Mouse (Mus musculus): ENCODE results near the gene Evx1. TPM values are rescaled to one million over a fixed set of nuclear protein-coding genes. Genes with fewer than 3 reads are reported as not detected.
A peak's percentile ranks its signal among the peaks of the same experiment; 100 is the strongest.

The Evx1 gene
- polyA plus RNA-seq, 1 experiment from 2014 or later = 0.06 TPM

DNA sequence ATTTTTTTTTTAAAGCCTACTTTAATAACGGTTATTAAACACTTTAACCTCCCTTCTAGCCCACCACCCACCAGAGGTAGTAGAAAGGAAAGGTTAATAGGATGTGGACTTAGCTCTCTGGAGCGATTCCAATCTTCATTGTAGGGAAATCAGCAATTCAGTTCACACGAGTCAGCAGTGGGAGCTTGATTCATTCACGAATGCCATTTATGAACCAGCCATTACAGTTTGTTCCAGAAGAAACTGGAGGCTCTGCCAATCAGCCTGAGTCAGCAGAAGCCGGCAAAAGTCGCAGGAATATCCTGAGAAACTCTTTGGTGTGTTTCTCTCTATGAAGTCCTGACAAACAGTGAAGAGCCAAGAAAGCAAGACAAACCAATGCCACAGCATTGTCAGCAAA, 18.7 kb upstream of the Evx1 start:
- Histone ChIP-seq H3K36me3 (no peaks in the 10 kb centered on the region), H3K4me1 (no peaks in the 10 kb centered on the region), H3K4me2 (no peak overlapping the region), H3K27me3 (replicated peaks) (peaks cover 79% of the 10 kb centered on the region), H3K4me3 (no peak overlapping the region), H3K9me3 (replicated peaks) (no peaks in the 10 kb centered on the region), H3K9ac (no peak overlapping the region), H3K27ac (no peak overlapping the region)
- no peak for ATAC-seq
- WGBS (ENCODE audit: insufficient replicate concordance) = 56% methylated on average over 6 of the region's 6 CpGs

DNA sequence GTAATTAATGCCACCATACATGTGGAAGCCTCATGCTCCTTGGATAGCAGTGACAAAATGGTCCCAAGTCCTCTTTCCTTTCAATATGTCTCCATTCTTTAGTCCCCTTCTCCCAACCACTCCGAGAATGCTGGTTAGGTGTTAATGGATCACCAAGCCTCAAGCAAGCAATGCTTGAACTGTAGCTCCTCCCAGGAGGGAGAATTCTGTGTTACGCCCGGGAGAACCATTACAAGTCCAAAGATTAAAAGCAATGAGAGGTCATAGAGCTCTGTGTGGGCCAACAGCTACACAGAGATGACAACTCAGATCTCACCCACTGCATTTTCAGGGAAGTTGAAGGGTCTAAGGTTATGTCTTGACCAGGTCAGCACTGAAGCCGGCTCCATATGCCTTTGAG, 14.8 kb upstream of the Evx1 start:
- Histone ChIP-seq H3K36me3 (no peaks in the 10 kb centered on the region), H3K4me2 (no peak overlapping the region), H3K9ac (no peak overlapping the region), H3K4me1 (no peaks in the 10 kb centered on the region), H3K9me3 (replicated peaks) (no peaks in the 10 kb centered on the region), H3K27ac (no peak overlapping the region), H3K27me3 (replicated peaks) (peaks cover 65% of the 10 kb centered on the region), H3K4me3 (no peak overlapping the region)
- WGBS (ENCODE audit: insufficient replicate concordance) = 56% methylated on average over 4 of the region's 4 CpGs
- ATAC-seq = no peak

DNA sequence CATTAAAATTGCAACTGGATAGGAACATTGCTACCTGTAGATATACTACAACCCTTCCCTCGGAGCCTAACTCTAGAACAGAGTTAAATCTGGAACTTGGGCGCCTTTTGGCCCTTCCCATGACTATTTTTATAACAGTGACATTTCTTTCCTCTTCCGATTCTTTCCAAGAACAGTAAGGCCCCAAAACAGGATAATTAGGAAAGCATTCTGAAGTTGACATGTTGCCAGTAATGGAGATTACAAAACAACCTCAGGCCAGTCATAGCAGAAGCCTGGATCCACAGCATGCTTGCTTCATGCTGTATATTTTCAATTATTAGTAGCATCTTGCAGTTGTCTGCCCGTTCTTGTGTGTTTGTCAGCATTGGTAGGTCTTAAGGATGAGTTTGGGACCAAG, 12.5 kb upstream of the Evx1 start:
- no peak overlapping the region for H3K4me3 ChIP-seq
- WGBS (ENCODE audit: insufficient replicate concordance) = 57% methylated on average over 4 of the region's 4 CpGs
- no peak overlapping the region for H3K9ac ChIP-seq
- ATAC-seq = no peak
- no peaks in the 10 kb centered on the region for H3K36me3 ChIP-seq
- no peaks in the 10 kb centered on the region for H3K4me1 ChIP-seq
- H3K4me2 ChIP-seq = no peak overlapping the region
- H3K27ac ChIP-seq = no peak overlapping the region
- no peaks in the 10 kb centered on the region for H3K9me3 ChIP-seq (replicated peaks)
- H3K27me3 ChIP-seq (replicated peaks) = peaks cover 67% of the 10 kb centered on the region

DNA sequence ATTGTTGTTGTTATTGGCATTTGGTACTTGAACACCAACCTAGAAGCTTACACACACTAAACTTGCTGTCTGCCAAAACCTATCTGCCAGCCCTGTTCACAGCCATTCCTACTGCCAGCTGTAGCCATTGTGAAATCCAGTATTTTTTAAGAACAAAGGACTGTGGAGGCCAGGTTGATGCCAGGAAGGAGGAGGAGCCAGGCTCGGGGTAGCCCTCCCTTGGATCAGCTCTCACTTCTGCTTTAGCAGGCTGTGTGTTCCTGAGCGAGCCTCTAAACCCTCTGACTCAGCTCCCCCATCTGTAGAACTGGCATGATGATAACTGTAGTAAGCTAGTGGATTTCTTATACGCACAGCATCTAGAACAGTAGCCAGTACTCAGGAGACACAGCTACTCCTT, 9.9 kb upstream of the Evx1 start:
- WGBS (ENCODE audit: insufficient replicate concordance) = 26% methylated on average over 3 of the region's 3 CpGs
- H3K27me3 ChIP-seq (replicated peaks) = peaks cover 78% of the 10 kb centered on the region

DNA sequence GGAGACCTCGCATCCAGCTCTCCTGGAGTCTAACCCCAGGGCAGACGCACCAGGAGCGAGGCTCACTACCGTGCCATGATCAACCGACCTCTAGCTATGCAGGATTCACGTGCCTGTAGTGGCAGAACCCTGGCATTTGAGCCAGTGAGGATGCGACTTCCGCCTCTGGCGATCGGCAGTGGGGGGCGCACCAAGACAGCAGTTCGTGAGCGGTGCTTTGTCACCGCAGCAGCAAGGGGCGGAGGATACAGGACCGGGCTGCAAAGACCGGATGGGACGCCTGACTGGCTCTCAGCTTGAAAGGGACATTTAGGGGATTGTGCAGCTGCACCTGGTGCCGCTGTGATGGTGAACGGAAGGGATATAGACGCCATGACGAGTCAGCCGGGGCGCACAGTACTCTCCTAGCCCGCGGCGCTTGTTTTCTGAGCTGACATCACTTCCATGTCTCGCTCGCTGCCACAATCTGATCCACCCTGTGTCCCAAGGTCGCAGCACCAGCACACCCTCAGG, 7.4 kb upstream of the Evx1 start:
- Histone ChIP-seq H3K9ac (no peak overlapping the region), H3K36me3 (no peaks in the 10 kb centered on the region), H3K27ac (no peak overlapping the region), H3K4me2 (peak overlapping the region; percentile 57), H3K27me3 (replicated peaks) (peaks cover 84% of the 10 kb centered on the region), H3K4me3 (peak overlapping the region; percentile 29), H3K4me1 (no peaks in the 10 kb centered on the region), H3K9me3 (replicated peaks) (no peaks in the 10 kb centered on the region)
- under 1% methylated on average over 30 of the region's 30 CpGs for WGBS (ENCODE audit: insufficient replicate concordance)
- no peak for ATAC-seq

More for the DNA sequence above, 9.9 kb upstream of the Evx1 start:
- no peak overlapping the region for H3K4me3 ChIP-seq
- no peak overlapping the region for H3K9ac ChIP-seq
- no peak for ATAC-seq
- no peaks in the 10 kb centered on the region for H3K36me3 ChIP-seq
- H3K9me3 ChIP-seq (replicated peaks) = no peaks in the 10 kb centered on the region
- H3K4me2 ChIP-seq = no peak overlapping the region
- no peaks in the 10 kb centered on the region for H3K4me1 ChIP-seq
- no peak overlapping the region for H3K27ac ChIP-seq

DNA sequence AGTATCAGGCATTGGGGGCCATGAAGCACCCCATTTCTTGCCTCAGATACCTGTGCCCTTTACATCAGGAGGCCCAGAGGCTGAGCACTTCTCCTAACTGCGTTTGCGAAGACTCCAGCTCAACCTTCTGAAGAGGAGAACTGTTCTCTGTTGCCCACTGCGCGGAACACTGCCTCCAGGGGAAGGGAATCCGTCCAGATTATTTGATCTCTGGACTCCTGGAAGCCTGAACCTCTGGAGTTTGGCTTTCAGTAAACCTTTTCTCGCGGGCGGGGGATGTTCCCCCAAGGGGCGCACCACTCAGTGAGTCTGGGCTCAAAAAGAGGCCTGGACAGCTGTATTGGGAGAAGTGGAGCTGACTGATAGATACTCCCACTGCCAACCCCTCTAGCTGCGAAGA, 3.5 kb upstream of the Evx1 start:
- H3K9me3 ChIP-seq (replicated peaks) = no peaks in the 10 kb centered on the region
- H3K27ac ChIP-seq = no peak overlapping the region
- no peak overlapping the region for H3K4me3 ChIP-seq
- no peak for ATAC-seq
- H3K4me1 ChIP-seq = no peaks in the 10 kb centered on the region
- no peak overlapping the region for H3K4me2 ChIP-seq
- H3K36me3 ChIP-seq = no peaks in the 10 kb centered on the region
- H3K27me3 ChIP-seq (replicated peaks) = peaks cover 100% of the 10 kb centered on the region
- 34% methylated on average over 10 of the region's 10 CpGs for WGBS (ENCODE audit: insufficient replicate concordance)
- H3K9ac ChIP-seq = no peak overlapping the region

DNA sequence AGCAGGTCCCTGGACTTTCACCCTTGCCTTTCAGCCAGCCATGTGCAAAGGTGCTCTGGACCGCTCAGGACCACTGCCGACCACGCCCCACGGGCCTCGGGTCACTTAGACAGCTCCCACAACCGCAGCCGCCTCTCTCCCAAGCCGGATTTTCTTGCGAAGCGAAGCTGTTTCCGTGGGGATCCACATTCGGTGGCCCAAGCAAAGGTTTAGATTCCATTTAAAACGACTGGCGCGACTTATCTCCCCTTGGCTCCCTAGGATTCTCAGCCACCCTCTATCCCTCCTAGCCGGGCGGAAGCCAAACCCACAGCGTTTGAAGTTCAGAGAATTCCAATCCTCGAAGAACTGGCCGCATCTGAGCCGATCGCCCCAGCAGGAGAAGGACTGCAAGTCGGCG, 2.9 kb upstream of the Evx1 start:
- Histone ChIP-seq H3K9ac (no peak overlapping the region), H3K4me3 (no peak overlapping the region), H3K4me2 (no peak overlapping the region), H3K4me1 (no peaks in the 10 kb centered on the region), H3K27me3 (replicated peaks) (peaks cover 100% of the 10 kb centered on the region), H3K9me3 (replicated peaks) (no peaks in the 10 kb centered on the region), H3K27ac (no peak overlapping the region), H3K36me3 (no peaks in the 10 kb centered on the region)
- 2% methylated on average over 24 of the region's 24 CpGs for WGBS (ENCODE audit: insufficient replicate concordance)
- ATAC-seq = no peak

DNA sequence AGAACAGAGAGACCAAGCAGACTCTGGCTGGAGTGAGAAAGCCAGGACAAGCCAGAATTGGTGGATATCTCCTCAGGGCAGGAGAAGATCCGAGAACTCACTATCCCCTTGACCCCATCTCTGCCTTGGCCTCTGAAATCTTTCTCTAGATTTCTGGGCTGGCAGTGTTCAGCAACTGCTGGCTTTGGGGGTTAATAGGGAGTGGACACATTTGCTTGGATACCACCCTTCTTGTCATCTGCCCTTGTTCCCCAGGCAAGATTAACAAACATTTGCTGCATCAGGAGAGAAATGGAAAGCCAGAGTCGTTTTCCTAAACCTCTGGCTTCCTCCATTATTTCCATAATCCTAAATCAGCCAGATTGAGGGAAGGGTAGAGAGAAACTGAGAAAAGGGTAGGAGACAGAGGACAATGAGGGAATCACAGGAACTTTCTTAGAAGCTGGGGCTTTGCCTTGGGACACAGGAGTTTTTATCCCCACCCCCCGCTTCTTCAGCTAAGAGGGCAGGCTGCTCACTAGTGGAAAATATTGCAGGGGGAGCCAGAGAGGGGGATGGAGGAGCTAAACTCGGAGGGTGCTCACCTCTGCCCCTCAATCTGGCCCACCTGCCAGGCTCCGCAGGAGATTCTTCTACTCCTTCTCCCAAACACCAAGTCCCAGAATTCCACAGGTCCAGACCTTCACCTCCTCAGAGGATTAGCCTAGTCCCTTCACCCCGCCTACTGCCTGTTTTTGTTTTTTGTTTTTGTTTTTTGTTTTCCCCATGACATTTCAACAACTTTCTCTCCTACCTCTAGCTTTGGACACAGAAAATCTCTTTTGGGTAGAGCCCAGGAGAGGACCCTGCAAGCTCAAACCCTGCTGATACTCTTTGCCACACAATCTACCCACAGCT, 1.4 kb upstream of the Evx1 start:
- WGBS (ENCODE audit: insufficient replicate concordance) = 11% methylated on average over 6 of the region's 6 CpGs
- H3K4me2 ChIP-seq = no peak overlapping the region
- H3K9ac ChIP-seq = no peak overlapping the region
- H3K27me3 ChIP-seq (replicated peaks) = peaks cover 100% of the 10 kb centered on the region
- H3K4me1 ChIP-seq = peaks cover 7% of the 10 kb centered on the region; the same call in 1 of the 2 replicates
- ATAC-seq = no peak
- no peak overlapping the region for H3K27ac ChIP-seq
- H3K36me3 ChIP-seq = no peaks in the 10 kb centered on the region
- no peaks in the 10 kb centered on the region for H3K9me3 ChIP-seq (replicated peaks)
- H3K4me3 ChIP-seq = no peak overlapping the region

DNA sequence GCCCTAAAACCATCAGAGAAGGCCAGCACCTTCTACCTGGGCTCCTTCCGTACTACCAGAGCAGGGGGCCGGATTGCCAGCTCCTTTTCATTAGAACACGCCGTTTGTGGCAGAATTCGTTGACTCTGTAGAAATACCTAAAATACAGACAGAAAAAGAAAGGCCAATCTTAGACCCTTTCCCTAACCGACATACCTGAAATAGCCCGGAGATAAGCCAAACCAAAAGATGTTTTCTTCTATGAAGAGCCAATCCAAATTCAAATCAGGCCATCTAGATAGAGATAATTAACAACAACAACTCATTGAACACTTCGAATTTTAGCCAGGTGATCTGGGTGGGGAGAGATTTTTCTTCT, 761 bp upstream of the Evx1 start:
- Histone ChIP-seq H3K36me3 (no peaks in the 10 kb centered on the region), H3K4me2 (no peak overlapping the region), H3K4me1 (peaks cover 8% of the 10 kb centered on the region; the same call in 1 of the 2 replicates), H3K4me3 (no peak overlapping the region), H3K9ac (no peak overlapping the region), H3K27ac (no peak overlapping the region), H3K9me3 (replicated peaks) (no peaks in the 10 kb centered on the region), H3K27me3 (replicated peaks) (peaks cover 100% of the 10 kb centered on the region)
- 7% methylated on average over 8 of the region's 8 CpGs for WGBS (ENCODE audit: insufficient replicate concordance)
- ATAC-seq = no peak

DNA sequence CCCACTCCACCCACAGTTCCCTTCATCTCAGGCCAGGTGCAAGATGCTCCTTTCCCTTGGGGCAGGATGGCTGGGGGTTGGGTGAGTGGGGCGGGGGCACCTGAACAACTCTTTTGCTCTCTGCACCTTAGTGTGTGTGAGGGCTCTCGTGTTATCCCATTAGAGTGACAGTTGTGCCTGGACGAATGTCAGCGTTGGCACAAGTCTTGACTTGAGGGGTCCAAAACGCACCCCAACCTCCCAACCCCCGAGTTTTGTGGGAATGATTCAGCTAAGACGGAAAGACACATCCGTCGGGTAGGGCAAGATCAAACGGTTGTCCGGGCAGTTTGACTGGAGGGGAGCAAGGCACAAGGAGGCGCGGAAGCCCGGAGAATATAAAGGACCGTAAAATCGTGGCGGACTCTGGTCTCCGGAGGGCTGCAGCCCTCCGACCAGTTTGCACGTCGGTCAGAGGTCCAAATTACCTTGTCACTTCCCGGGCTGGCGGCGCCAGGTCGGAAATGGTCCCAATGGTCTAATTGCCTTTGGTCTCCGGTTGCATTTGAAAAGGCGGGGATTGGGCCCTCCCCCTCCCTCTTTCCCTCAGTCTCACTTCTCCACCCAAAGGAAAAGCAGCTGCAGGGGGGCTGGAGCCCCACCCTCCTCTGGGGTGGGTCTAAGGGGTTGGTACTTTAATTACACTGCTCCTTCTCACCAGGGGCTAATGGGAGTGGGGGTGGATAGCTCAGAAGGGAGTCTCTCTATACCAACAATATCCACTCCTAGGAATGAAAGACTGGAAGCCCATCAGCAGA, 1.2 kb downstream of the Evx1 start:
- Histone ChIP-seq H3K27me3 (replicated peaks) (peaks cover 100% of the 10 kb centered on the region), H3K4me1 (peaks cover 8% of the 10 kb centered on the region; the same call in 1 of the 2 replicates), H3K4me2 (no peak overlapping the region), H3K9me3 (replicated peaks) (no peaks in the 10 kb centered on the region), H3K9ac (no peak overlapping the region), H3K27ac (no peak overlapping the region), H3K36me3 (no peaks in the 10 kb centered on the region), H3K4me3 (no peak overlapping the region)
- WGBS (ENCODE audit: insufficient replicate concordance) = 4% methylated on average over 27 of the region's 27 CpGs
- ATAC-seq = no peak

DNA sequence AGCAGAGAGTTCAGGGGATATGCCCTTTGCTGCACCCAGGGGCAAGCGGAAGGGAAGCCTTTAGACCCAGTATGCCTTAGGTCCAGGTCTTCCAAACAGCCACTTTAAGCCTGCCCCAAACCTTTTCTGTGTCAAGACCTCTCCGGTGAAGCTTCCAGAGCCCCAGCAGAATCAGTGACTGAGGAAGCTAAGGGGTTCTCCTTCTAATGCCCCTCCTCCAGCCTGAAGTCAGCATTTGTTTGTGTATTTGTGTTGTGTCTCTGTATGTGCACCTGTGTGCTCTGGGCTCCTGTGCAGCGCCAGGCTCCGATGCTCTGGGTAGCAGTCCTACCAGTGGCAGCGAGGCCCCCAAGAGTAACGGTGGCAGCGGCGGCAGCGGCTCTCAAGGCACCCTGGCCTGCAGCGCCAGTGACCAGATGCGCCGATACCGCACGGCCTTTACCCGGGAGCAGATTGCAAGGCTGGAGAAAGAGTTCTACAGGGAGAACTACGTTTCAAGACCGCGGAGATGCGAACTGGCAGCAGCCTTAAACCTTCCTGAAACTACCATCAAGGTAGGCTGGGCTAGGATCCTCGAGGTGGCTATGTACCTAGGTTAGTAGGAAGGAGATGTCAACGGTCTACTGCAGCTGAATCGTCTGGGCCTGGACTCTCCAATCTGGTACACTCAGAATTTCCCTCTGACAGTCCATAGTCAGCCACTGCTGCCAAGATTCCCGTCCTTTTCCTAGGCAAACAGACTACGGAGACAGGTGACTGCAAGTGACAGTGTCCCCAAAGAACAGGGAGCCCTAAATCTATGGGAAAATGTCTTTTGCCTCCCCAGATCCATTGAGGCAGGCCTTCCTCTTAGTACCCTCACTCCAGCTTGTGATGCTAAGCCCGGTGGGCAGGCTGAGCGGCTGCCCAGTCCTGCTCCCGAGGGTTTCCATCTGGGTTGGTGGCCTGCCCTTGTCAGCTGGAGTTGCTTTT, 2.4 kb downstream of the Evx1 start:
- ATAC-seq = no peak
- Histone ChIP-seq H3K9ac (no peak overlapping the region), H3K4me3 (no peak overlapping the region; the same call in 1 of the 2 replicates), H3K4me2 (peak overlapping the region; percentile 47), H3K9me3 (replicated peaks) (no peaks in the 10 kb centered on the region), H3K27ac (no peak overlapping the region), H3K36me3 (no peaks in the 10 kb centered on the region), H3K4me1 (peaks cover 8% of the 10 kb centered on the region; the same call in 1 of the 2 replicates), H3K27me3 (replicated peaks) (peaks cover 100% of the 10 kb centered on the region)
- WGBS (ENCODE audit: insufficient replicate concordance) = 19% methylated on average over 27 of the region's 27 CpGs
